Comparison of ENCODE assay signal across 12 mouse cellular contexts in the genomic region with DNA sequence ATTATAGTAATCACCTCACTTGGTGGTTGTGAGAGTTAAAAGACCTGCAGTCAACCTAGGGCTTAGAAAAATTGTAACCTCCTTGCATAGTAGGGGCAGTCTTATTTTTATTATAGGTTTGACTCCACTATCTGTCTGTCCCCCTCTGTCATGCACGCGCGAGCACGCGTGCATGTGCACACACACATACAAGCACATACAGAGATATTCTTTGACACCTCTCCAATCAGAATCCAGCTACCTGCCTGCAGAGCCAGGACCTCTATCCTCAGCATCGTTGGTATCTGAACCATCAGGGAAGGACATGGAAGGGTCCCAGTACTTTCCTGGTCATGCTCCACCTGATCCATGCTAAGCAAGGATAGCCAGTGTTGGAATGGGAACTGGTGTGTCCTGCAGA. TPM values are rescaled to one million over a fixed set of nuclear protein-coding genes. Genes with fewer than 3 reads are reported as not detected.
DNase-seq lines count a peak whose midpoint lies in the region; ATAC-seq and TF ChIP-seq lines count a peak whose summit lies in the region.
"Had no signal": no experiment of that assay in that cellular context is flagged by ENCODE, and none has a peak within 500 bp of the region (broad histone marks: within the 10 kb centered on the region; RNA-seq: fewer than 3 reads in every experiment).

No protein-coding gene starts in this region.

- intact Hi-C loops in left cerebral cortex, adult 2 months (cut with DNase I): no loop called here

- no peak overlapping the region for H3K9ac ChIP-seq in forebrain, postnatal 0 days
- no peak overlapping the region for H3K9ac ChIP-seq in forebrain, embryonic 16.5 days (replicated peaks; ENCODE audit: low read depth, low read length)
- H3K9ac ChIP-seq in embryonic facial prominence, embryonic 15.5 days: no peak overlapping the region
- no peak overlapping the region for H3K9ac ChIP-seq in liver, embryonic 15.5 days

- 93% methylated on average over 6 of the region's 6 CpGs for WGBS in forebrain, postnatal 0 days
- 93% methylated on average over 6 of the region's 6 CpGs for WGBS in forebrain, embryonic 16.5 days
- 89% methylated on average over 6 of the region's 6 CpGs for WGBS in embryonic facial prominence, embryonic 15.5 days
- WGBS in liver, embryonic 15.5 days (ENCODE audit: insufficient replicate concordance): 82% methylated on average over 6 of the region's 6 CpGs

- H3K27ac ChIP-seq in forebrain, postnatal 0 days (ENCODE audit: low read depth, low read length): no peak overlapping the region
- no peak overlapping the region for H3K27ac ChIP-seq in forebrain, embryonic 16.5 days (ENCODE audit: low read length)
- H3K27ac ChIP-seq in left cerebral cortex, adult 2 months: no peak overlapping the region
- no peak overlapping the region for H3K27ac ChIP-seq in embryonic facial prominence, embryonic 15.5 days (replicated peaks)
- no peak overlapping the region for H3K27ac ChIP-seq in liver, embryonic 15.5 days (replicated peaks)

- no peaks in the 10 kb centered on the region for H3K9me3 ChIP-seq in forebrain, postnatal 0 days (ENCODE audit: low read length)
- no peaks in the 10 kb centered on the region for H3K9me3 ChIP-seq in forebrain, embryonic 16.5 days (ENCODE audit: control insufficient read depth, low read length)
- H3K9me3 ChIP-seq in embryonic facial prominence, embryonic 15.5 days (replicated peaks): no peaks in the 10 kb centered on the region
- no peaks in the 10 kb centered on the region for H3K9me3 ChIP-seq in liver, embryonic 15.5 days (replicated peaks)

- no peak for ATAC-seq in forebrain, postnatal 0 days
- ATAC-seq in forebrain, embryonic 16.5 days: no peak
- ATAC-seq in embryonic facial prominence, embryonic 15.5 days (ENCODE audit: insufficient number of reproducible peaks, low FRiP score, low TSS enrichment, low read depth): no peak
- no peak for ATAC-seq in liver, embryonic 15.5 days (ENCODE audit: insufficient read depth)

- H3K36me3 ChIP-seq in forebrain, postnatal 0 days (ENCODE audit: insufficient read depth): no peaks in the 10 kb centered on the region
- no peaks in the 10 kb centered on the region for H3K36me3 ChIP-seq in forebrain, embryonic 16.5 days (ENCODE audit: control insufficient read depth, insufficient read depth)
- no peaks in the 10 kb centered on the region for H3K36me3 ChIP-seq in embryonic facial prominence, embryonic 15.5 days
- no peaks in the 10 kb centered on the region for H3K36me3 ChIP-seq in liver, embryonic 15.5 days (replicated peaks)

- H3K27me3 ChIP-seq in forebrain, postnatal 0 days (ENCODE audit: insufficient read depth, low read length): no peaks in the 10 kb centered on the region
- H3K27me3 ChIP-seq in forebrain, embryonic 16.5 days (replicated peaks; ENCODE audit: control insufficient read depth, insufficient read depth, low read length): no peaks in the 10 kb centered on the region
- no peaks in the 10 kb centered on the region for H3K27me3 ChIP-seq in embryonic facial prominence, embryonic 15.5 days
- peaks cover 49% of the 10 kb centered on the region for H3K27me3 ChIP-seq in liver, embryonic 15.5 days

- no peak overlapping the region for H3K4me3 ChIP-seq in forebrain, postnatal 0 days (ENCODE audit: low read depth, low read length)
- no peak overlapping the region for H3K4me3 ChIP-seq in forebrain, embryonic 16.5 days (replicated peaks; ENCODE audit: low read length)
- peak overlapping the region; percentile 42; the same call in 1 of the 2 replicates for H3K4me3 ChIP-seq in left cerebral cortex, adult 2 months
- no peak overlapping the region for H3K4me3 ChIP-seq in embryonic facial prominence, embryonic 15.5 days (replicated peaks)
- peak overlapping the region; percentile 50; the same call in 1 of the 2 replicates for H3K4me3 ChIP-seq in liver, embryonic 15.5 days (replicated peaks)

- no peak for DNase-seq in forebrain, postnatal 0 days
- no peak for DNase-seq in left cerebral cortex, adult 2 months (ENCODE audit: extremely low spot score in 1 of 2, low spot score in 2 of 2)
- DNase-seq in left cerebral cortex, adult 9 months (ENCODE audit: low spot score in 2 of 2): no peak
- no peak for DNase-seq in urinary bladder, adult 18-20 months (ENCODE audit: low spot score in 2 of 2)
- no peak for DNase-seq in frontal cortex, postnatal 36 days (ENCODE audit: low spot score in 2 of 2)
- DNase-seq: gastrocnemius, postnatal 14 days; right cerebral cortex, postnatal 4 days had no signal

- 0 out of 2 replicates have a peak, but pooled peaks cover 4% of the 10 kb centered on the region for H3K4me1 ChIP-seq in forebrain, postnatal 0 days (ENCODE audit: insufficient read depth)
- H3K4me1 ChIP-seq in forebrain, embryonic 16.5 days (replicated peaks; ENCODE audit: control insufficient read depth, insufficient read depth, low read length): 0 out of 2 replicates have a peak, but pooled peaks cover 7% of the 10 kb centered on the region
- H3K4me1 ChIP-seq in embryonic facial prominence, embryonic 15.5 days: peaks cover 43% of the 10 kb centered on the region
- H3K4me1 ChIP-seq in liver, embryonic 15.5 days (replicated peaks): peaks cover 18% of the 10 kb centered on the region

- TF ChIP-seq CTCF in forebrain, postnatal 0 days (IDR thresholded peaks at IDR 0.05; ENCODE audit: low read depth): no peak
- TF ChIP-seq CTCF in left cerebral cortex, adult 2 months (IDR thresholded peaks at IDR 0.05): no peak

- peak overlapping the region; percentile 75; the same call in 1 of the 2 replicates for H3K4me2 ChIP-seq in forebrain, postnatal 0 days (ENCODE audit: low read depth)
- no peak overlapping the region for H3K4me2 ChIP-seq in forebrain, embryonic 16.5 days (ENCODE audit: low read length)
- peak overlapping the region; percentile 92; the same call in 1 of the 2 replicates for H3K4me2 ChIP-seq in embryonic facial prominence, embryonic 15.5 days (replicated peaks)
- H3K4me2 ChIP-seq in liver, embryonic 15.5 days: peak overlapping the region; percentile 68

RNA-seq across cellular contexts. Expression of a gene that starts 1.8 kb away (rescaled TPM):
- 3.3 and 6.0 TPM in 2 replicates for total RNA-seq in forebrain, postnatal 0 days (2014; rRNA removed)
- 3.4 and 4.2 TPM in 2 replicates for polyA plus RNA-seq in forebrain, postnatal 0 days (2015; fragmentation: Nextera tagmentation; extraction: Ambion mirVana)
- 2.6 and 2.8 TPM in 2 replicates for polyA plus RNA-seq in forebrain, embryonic 16.5 days (2015; fragmentation: Nextera tagmentation; extraction: Ambion mirVana)
- 1 to 10 TPM; 5.0 to 8.0 TPM for total RNA-seq in left cerebral cortex, adult 2 months (2021)
- 7.3 and 8.1 TPM in 2 replicates for polyA plus RNA-seq in embryonic facial prominence, embryonic 15.5 days (2015; fragmentation: Nextera tagmentation; extraction: Ambion mirVana)
- polyA plus RNA-seq in liver, embryonic 15.5 days (2015; fragmentation: Nextera tagmentation; extraction: Ambion mirVana): 5.6 and 6.0 TPM in 2 replicates
- total RNA-seq: monocyte, adult 5-6 weeks had no signal

RNA-seq across cellular contexts. Expression of a gene that starts 50.7 kb away (rescaled TPM):
- total RNA-seq in forebrain, postnatal 0 days (2014; rRNA removed): not detected in 2 replicates
- polyA plus RNA-seq in forebrain, postnatal 0 days (2015; fragmentation: Nextera tagmentation; extraction: Ambion mirVana): not detected in 2 replicates
- not detected in 2 replicates for polyA plus RNA-seq in forebrain, embryonic 16.5 days (2015; fragmentation: Nextera tagmentation; extraction: Ambion mirVana)
- not detected for total RNA-seq in left cerebral cortex, adult 2 months (2021)
- polyA plus RNA-seq in embryonic facial prominence, embryonic 15.5 days (2015; fragmentation: Nextera tagmentation; extraction: Ambion mirVana): 0.11 TPM in 1 of 2 replicates, not detected in the other
- not detected in 2 replicates for polyA plus RNA-seq in liver, embryonic 15.5 days (2015; fragmentation: Nextera tagmentation; extraction: Ambion mirVana)
- total RNA-seq: layer of hippocampus, postnatal 14 days; monocyte, adult 5-6 weeks had no signal

Comparison
In these comparisons a context has a peak if more than half of its experiments do, and no peak if none do; other contexts are left out.
1. H3K4me3 ChIP-seq: peak in left cerebral cortex, adult 2 months (single experiment) and liver, embryonic 15.5 days (single experiment); none in forebrain, postnatal 0 days (single experiment), forebrain, embryonic 16.5 days (single experiment) and embryonic facial prominence, embryonic 15.5 days (single experiment).